Mouse (Mus musculus) MEL (cell line): ENCODE measurements at regions not wholly inside any gene's neighbourhood (a gene's known extent, or its start where the extent isn't known, plus 50 kb on each side); places are given as distances from the start of the nearest gene placed in this dataset.

ENCODE experiments used
- DNase-seq: peaks from one replicate; pipeline ENCODE4 v3.0.0; 2011; ENCODE audit warnings: low read depth, low spot score
- H3K27ac ChIP-seq: 2 replicates; pipeline ENCODE4 v1.5.1; 2012; ENCODE audit warnings: low read depth, mild to moderate bottlenecking, control low read depth, low read length, moderate library complexity; ENCODE audit not compliant: control insufficient read depth
- H3K27me3 ChIP-seq, 2 experiments: fragments of 150-350 bp in 1 of 2; sonication (generic) in 1 of 2; 2 replicates each; pipeline ENCODE4 v1.6.1; 2012; ENCODE audit warnings: low read length in 2 of 2, mild to moderate bottlenecking in 2 of 2, improper control_type of control experiment in 1 of 2, moderate library complexity in 1 of 2; ENCODE audit not compliant: insufficient read depth in 2 of 2, control insufficient read depth in 1 of 2
- H3K36me3 ChIP-seq, 2 experiments: 2 replicates each; pipeline ENCODE4 v1.6.1; 2012 to 2014; ENCODE audit warnings: low read length in 2 of 2, improper control_type of control experiment in 1 of 2, inconsistent platforms in 1 of 2, mild to moderate bottlenecking in 1 of 2; ENCODE audit not compliant: insufficient read depth in 2 of 2, control insufficient read depth in 1 of 2
- H3K4me1 ChIP-seq, 2 experiments: fragments of 150-350 bp in 1 of 2; sonication (generic) in 1 of 2; 2 replicates each; pipeline ENCODE4 v1.6.1; 2012; ENCODE audit warnings: low read length in 2 of 2, improper control_type of control experiment in 1 of 2, mild to moderate bottlenecking in 1 of 2; ENCODE audit not compliant: insufficient read depth in 2 of 2, control insufficient read depth in 1 of 2
- H3K4me3 ChIP-seq, 2 experiments: fragments of 150-350 bp in 1 of 2; sonication (generic) in 1 of 2; 2 replicates each; pipeline ENCODE4 v1.5.1; 2012; ENCODE audit warnings: low read depth in 2 of 2, low read length in 2 of 2, mild to moderate bottlenecking in 2 of 2, moderate library complexity in 2 of 2, control low read depth in 1 of 2, improper control_type of control experiment in 1 of 2; ENCODE audit not compliant: control insufficient read depth in 1 of 2, insufficient read depth in 1 of 2
- H3K79me2 ChIP-seq: 2 replicates; pipeline ENCODE4 v1.6.1; 2012; ENCODE audit warnings: mild to moderate bottlenecking, low read length, moderate library complexity; ENCODE audit not compliant: control insufficient read depth, poor library complexity, insufficient read depth
- H3K9ac ChIP-seq: 2 replicates; pipeline ENCODE4 v1.6.1; 2012; ENCODE audit warnings: low read depth, mild to moderate bottlenecking, control low read depth, low read length, moderate library complexity; ENCODE audit not compliant: control insufficient read depth, poor library complexity, severe bottlenecking
- H3K9me3 ChIP-seq: fragments of 150-350 bp; sonication (generic); replicated peaks from 2 replicates; pipeline ENCODE4 v1.6.1; 2012; ENCODE audit warnings: mild to moderate bottlenecking, low read length, improper control_type of control experiment, moderate library complexity; ENCODE audit not compliant: insufficient read depth
- CHD1 ChIP-seq: IDR thresholded peaks from 2 replicates; pipeline ENCODE4 v1.6.1; 2012; ENCODE audit warnings: low read depth, mild to moderate bottlenecking, inconsistent platforms, low read length, improper control_type of control experiment
- CHD2 ChIP-seq: IDR thresholded peaks from 2 replicates; pipeline ENCODE4 v1.6.1; 2011; ENCODE audit warnings: low read length, improper control_type of control experiment
- CTCF ChIP-seq, 3 experiments: IDR thresholded peaks in 2 of 3; conservative IDR thresholded peaks in 1 of 3; 2 replicates each; pipeline ENCODE4 v1.5.1; 2011 to 2012; ENCODE audit warnings: low read length in 3 of 3, low read depth in 2 of 3, mild to moderate bottlenecking in 2 of 3, improper control_type of control experiment in 1 of 3, inconsistent platforms in 1 of 3, mixed read lengths in 1 of 3, moderate library complexity in 1 of 3; ENCODE audit not compliant: control insufficient read depth in 1 of 3, insufficient read depth in 1 of 3, poor library complexity in 1 of 3, severe bottlenecking in 1 of 3
- E2F4 ChIP-seq: IDR thresholded peaks from 2 replicates; pipeline ENCODE4 v1.6.1; 2011; ENCODE audit warnings: low read depth, low read length, improper control_type of control experiment, borderline replicate concordance
- GABPA ChIP-seq: IDR thresholded peaks from 2 replicates; pipeline ENCODE4 v1.6.1; 2012; ENCODE audit warnings: low read depth, mild to moderate bottlenecking, inconsistent platforms, low read length, improper control_type of control experiment, moderate library complexity
- KAT2A ChIP-seq: conservative IDR thresholded peaks from 2 replicates; pipeline ENCODE4 v1.6.1; 2012; ENCODE audit warnings: low read depth, low read length, improper control_type of control experiment, inconsistent platforms
- MAFK ChIP-seq: IDR thresholded peaks from 2 replicates; pipeline ENCODE4 v1.6.1; 2011; ENCODE audit warnings: low read depth, mild to moderate bottlenecking, low read length, improper control_type of control experiment, borderline replicate concordance
- MEF2A ChIP-seq: IDR thresholded peaks from 2 replicates; pipeline ENCODE4 v1.6.1; 2014; ENCODE audit warnings: low read depth, mild to moderate bottlenecking, inconsistent platforms, low read length, improper control_type of control experiment; ENCODE audit not compliant: poor library complexity, insufficient replicate concordance, severe bottlenecking; ENCODE audit errors: extremely low read depth
- MXI1 ChIP-seq: IDR thresholded peaks from 2 replicates; pipeline ENCODE4 v1.6.1; 2011; ENCODE audit warnings: mild to moderate bottlenecking, low read depth, low read length, improper control_type of control experiment
- MYC ChIP-seq: IDR thresholded peaks from 2 replicates; pipeline ENCODE4 v1.6.1; 2011; ENCODE audit warnings: low read depth, mild to moderate bottlenecking, low read length, improper control_type of control experiment, moderate library complexity
- NELFE ChIP-seq: IDR thresholded peaks from 2 replicates; pipeline ENCODE4 v1.6.1; 2011; ENCODE audit warnings: low read depth, low read length, improper control_type of control experiment
- NRF1 ChIP-seq: IDR thresholded peaks from 2 replicates; pipeline ENCODE4 v1.6.1; 2014; ENCODE audit warnings: low read depth, mild to moderate bottlenecking, inconsistent platforms, low read length, improper control_type of control experiment, moderate library complexity; ENCODE audit not compliant: poor library complexity, insufficient read depth, severe bottlenecking
- POLR2AphosphoS2 ChIP-seq: IDR thresholded peaks from 2 replicates; pipeline ENCODE4 v1.6.1; 2011; ENCODE audit warnings: low read length, improper control_type of control experiment
- POLR2AphosphoS5 ChIP-seq: IDR thresholded peaks from 2 replicates; pipeline ENCODE4 v1.6.1; 2012; ENCODE audit warnings: low read depth, borderline replicate concordance, mild to moderate bottlenecking, inconsistent platforms, low read length, moderate library complexity, mixed read lengths
- TAL1 ChIP-seq: IDR thresholded peaks from 2 replicates; pipeline ENCODE4 v1.6.1; 2012; ENCODE audit warnings: mild to moderate bottlenecking, inconsistent platforms, low read length, moderate library complexity, mixed read lengths
- USF1 ChIP-seq: IDR thresholded peaks from 2 replicates; pipeline ENCODE4 v1.6.1; 2014; ENCODE audit warnings: low read depth, mild to moderate bottlenecking, inconsistent platforms, low read length, improper control_type of control experiment, moderate library complexity
- USF2 ChIP-seq, 2 experiments: IDR thresholded peaks; 2 replicates each; pipeline ENCODE4 v1.6.1; 2011 to 2012; ENCODE audit warnings: improper control_type of control experiment in 2 of 2, low read length in 2 of 2, borderline replicate concordance in 1 of 2, inconsistent platforms in 1 of 2, low read depth in 1 of 2, mild to moderate bottlenecking in 1 of 2; ENCODE audit not compliant: insufficient read depth in 1 of 2
- ZKSCAN1 ChIP-seq: IDR thresholded peaks from 2 replicates; pipeline ENCODE4 v1.6.1; 2012; ENCODE audit warnings: low read depth, mild to moderate bottlenecking, inconsistent platforms, low read length, improper control_type of control experiment, moderate library complexity
- ZMIZ1 ChIP-seq: IDR thresholded peaks from 2 replicates; pipeline ENCODE4 v1.6.1; 2012; ENCODE audit warnings: low read depth, mild to moderate bottlenecking, inconsistent platforms, low read length, improper control_type of control experiment, moderate library complexity
- ZNF384 ChIP-seq: IDR thresholded peaks from 2 replicates; pipeline ENCODE4 v1.6.1; 2012; ENCODE audit warnings: low read depth, mild to moderate bottlenecking, inconsistent platforms, low read length, improper control_type of control experiment

GRCm38 (mm10) chr8:83798881-83799606 lies 57.9 kb upstream of the Adgre5 start:
- no peaks in the 10 kb centered on the region for H3K79me2 ChIP-seq
- peaks cover 2 to 5% of the 10 kb centered on the region in 2 experiments; a peak in 3 of 4 replicates for H3K27me3 ChIP-seq
- H3K9ac ChIP-seq: no peak overlapping the region
- H3K27ac ChIP-seq: no peak overlapping the region
- no peak for DNase-seq
- no peaks in the 10 kb centered on the region for H3K36me3 ChIP-seq
- TF ChIP-seq POLR2AphosphoS2 (no peak), E2F4 (no peak), ZMIZ1 (no peak), ZKSCAN1 (no peak), POLR2AphosphoS5 (no peak), MXI1 (no peak), NELFE (no peak), NRF1 (no peak), GABPA (no peak), MEF2A (no peak), MAFK (no peak), KAT2A (no peak), MYC (no peak), CHD2 (no peak), TAL1 (no peak), ZNF384 (no peak), CHD1 (no peak), USF1 (no peak), CTCF (IDR thresholded peaks at IDR 0.05 in 2 of 3, conservative IDR thresholded peaks at IDR 0.05 in 1 of 3; ENCODE audit: control insufficient read depth in 1 of 3, insufficient read depth in 1 of 3, low read depth in 2 of 3, low read length in 3 of 3, poor library complexity in 1 of 3, severe bottlenecking in 1 of 3) (no peak), USF2 (IDR thresholded peaks at IDR 0.05; ENCODE audit: borderline replicate concordance in 1 of 2, insufficient read depth in 1 of 2, low read depth in 1 of 2, low read length in 2 of 2) (no peak)
- H3K4me1 ChIP-seq: no peaks in the 10 kb centered on the region; a peak in 1 of 4 replicates
- H3K9me3 ChIP-seq: no peaks in the 10 kb centered on the region
- H3K4me3 ChIP-seq: no peak overlapping the region
